Mouse (Mus musculus): ENCODE data around the gene Ppid. TPM values are rescaled to one million over a fixed set of nuclear protein-coding genes. Genes with fewer than 3 reads are reported as not detected.
"Not testable (repeated sequence)": the region's sequence is repeated elsewhere in the genome, so short reads cannot be mapped to it uniquely, and the experiment has no call there.

The Ppid gene
- polyA plus RNA-seq, 1 experiment from 2014 or later, result 161 TPM

DNA sequence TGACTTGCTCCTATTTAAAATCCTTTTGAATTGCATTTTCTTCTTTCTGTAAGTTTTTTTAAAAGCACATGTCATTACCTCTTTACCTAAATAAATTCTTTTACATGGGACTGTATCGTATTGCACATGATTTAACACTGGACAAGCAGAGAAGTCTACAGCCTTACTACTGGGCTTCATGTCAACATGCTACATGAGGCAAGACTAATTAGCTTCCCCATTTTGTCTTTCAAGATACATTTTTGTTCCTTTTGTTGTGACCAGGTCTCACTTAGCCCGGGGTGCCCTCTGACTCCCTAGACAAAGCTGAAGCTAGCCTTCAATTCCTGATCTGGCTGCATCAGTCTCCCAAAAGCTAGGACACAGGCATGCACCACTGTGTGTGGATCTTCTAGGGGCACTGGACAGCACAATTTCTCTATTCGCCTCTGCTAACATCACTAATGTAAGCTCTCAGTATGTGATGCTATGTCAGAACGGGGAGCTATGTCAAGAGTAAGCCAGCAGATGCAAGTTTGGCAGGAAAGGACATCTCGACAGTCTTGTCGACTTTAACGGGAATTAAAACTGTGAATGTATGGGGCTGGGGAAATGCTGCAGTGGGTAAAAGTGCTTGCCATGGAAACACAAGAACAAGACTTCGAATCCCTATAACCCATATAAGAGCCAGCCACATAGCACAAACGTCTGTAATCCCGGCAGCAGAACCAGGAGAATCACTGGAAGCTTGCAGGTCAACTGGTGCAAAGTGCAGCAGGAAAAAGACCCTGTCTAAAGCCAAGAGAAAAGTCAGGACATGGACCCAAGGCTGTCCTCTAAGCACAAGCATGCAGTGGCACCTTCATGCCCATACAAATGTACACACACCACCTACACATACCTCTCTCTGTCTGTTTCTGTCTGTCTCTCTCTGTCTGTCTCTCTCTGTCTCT, 29.1 kb upstream of the Ppid start:
- Histone ChIP-seq H3K9ac (no peak overlapping the region), H3K9me3 (no peaks in the 10 kb centered on the region), H3K36me3 (no peaks in the 10 kb centered on the region), H3K27ac (replicated peaks) (no peak overlapping the region), H3K4me3 (no peak overlapping the region), H3K27me3 (no peaks in the 10 kb centered on the region), H3K4me1 (replicated peaks) (peaks cover 38% of the 10 kb centered on the region), H3K4me2 (no peak overlapping the region)
- WGBS, result 74% methylated on average over 10 of the region's 10 CpGs
- ATAC-seq (ENCODE audit: low read depth), result no peak

DNA sequence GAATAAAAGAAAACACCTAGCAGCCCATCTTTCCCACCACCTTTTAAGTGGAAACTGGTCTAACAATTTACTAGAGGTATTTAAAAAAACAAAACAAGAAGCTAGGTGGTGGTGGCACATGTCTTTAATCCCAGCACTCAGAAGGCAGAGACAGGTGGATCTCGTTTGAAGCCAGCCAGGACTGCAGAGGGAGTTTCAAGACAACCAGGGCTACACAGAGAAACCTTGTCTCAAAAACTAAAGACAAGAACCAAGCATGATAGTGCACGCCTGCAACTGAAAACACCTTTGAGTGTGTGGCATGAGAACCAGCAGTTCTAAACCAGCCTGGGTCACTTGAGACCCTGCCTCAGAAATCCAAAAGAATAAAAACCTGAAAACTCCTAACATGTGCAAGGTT, 27.6 kb upstream of the Ppid start:
- H3K27ac ChIP-seq (replicated peaks), result no peak overlapping the region
- peaks cover 39% of the 10 kb centered on the region for H3K4me1 ChIP-seq (replicated peaks)
- no peaks in the 10 kb centered on the region for H3K36me3 ChIP-seq
- no peak overlapping the region for H3K4me2 ChIP-seq
- WGBS, result 83% methylated on average over 2 of the region's 2 CpGs
- H3K9me3 ChIP-seq, result no peaks in the 10 kb centered on the region
- no peak overlapping the region for H3K4me3 ChIP-seq
- ATAC-seq (ENCODE audit: low read depth), result no peak
- H3K27me3 ChIP-seq, result no peaks in the 10 kb centered on the region
- H3K9ac ChIP-seq, result no peak overlapping the region

DNA sequence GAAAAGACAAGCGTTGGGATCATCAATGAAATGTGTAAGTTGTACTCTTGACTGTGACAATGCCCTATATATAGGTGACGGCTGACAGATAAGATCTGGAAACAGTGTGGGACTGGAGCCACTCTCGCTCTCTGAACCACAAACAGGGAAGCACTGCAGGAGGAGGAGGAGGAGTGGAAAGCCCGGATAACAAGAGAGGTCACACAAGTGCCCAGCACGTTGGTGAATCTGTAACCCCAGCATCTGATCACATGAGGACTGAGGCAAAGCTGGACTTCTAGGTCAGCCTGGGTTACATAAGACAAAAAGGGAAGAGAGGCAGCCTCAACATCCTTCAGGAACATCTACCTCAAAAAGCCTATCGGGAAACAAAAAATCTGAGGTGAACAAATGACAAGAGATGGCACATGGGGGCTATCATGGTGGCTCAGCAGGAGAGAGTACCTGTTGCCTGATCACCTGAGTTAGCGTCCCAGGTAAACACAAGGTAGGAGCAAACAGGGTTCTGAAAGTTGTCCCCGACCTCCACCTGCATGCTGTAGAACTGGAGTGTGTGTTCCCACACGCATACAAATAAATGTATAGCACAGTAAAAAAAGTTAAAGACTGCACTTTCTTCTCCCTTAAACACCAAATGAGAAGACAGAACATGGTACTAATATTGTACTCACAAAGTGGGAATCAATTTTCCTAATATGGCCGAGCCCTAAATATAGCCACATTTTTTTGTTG, 26.1 kb upstream of the Ppid start:
- H3K27me3 ChIP-seq, result no peaks in the 10 kb centered on the region
- H3K4me2 ChIP-seq, result no peak overlapping the region
- H3K4me3 ChIP-seq, result no peak overlapping the region
- no peak for ATAC-seq (ENCODE audit: low read depth)
- peaks cover 28% of the 10 kb centered on the region for H3K4me1 ChIP-seq (replicated peaks)
- no peaks in the 10 kb centered on the region for H3K9me3 ChIP-seq
- H3K27ac ChIP-seq (replicated peaks), result no peak overlapping the region
- WGBS, result 88% methylated on average over 10 of the region's 10 CpGs
- no peak overlapping the region for H3K9ac ChIP-seq
- no peaks in the 10 kb centered on the region for H3K36me3 ChIP-seq

DNA sequence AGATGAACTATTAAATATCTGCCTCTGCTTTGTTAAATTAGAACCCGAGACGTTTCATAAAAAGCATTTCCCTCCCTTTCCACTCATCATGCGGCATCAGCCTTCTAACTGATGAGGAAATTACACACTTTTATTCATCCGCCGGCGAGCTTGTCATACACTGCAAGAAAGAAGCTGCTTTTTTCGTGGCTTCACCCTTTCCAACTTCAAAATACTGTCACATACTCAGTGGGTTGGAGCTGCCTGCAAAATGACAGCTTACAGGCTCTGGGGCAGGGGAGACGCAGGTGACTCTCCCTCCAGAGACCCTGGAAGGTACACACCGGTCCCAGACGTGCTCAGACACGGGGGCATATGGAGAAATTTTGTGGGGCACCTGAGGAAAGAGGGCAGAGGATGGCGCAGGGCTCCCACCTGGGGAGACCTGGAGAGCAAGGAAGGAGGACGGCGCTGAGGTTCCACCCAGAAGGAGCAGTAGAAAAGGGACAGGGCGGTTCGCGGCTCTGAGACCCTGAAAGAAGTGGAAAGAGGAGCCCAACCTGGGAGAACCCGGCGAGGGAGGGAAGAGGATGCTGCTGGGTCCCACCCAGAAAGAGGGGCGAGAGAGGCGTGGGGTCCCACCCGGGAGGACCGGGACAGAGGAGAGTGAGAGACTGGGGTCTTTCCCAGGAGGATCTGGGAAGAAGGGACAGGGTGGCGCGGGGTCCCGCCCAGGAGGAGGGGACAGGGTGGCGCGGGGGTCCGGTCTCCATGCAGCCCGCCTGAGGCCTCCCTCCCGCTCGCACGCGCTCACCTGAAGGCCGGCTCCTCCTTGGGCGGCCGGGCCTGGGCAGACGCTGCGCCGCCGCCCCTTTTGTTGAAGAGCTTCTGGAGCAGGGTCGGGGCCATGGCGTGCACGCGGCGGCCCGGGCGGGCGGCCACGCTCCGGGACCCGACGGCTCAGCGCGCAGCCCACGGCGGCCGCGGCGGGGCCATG, 24.1 kb upstream of the Ppid start:
- H3K4me2 ChIP-seq, result peak overlapping the region; percentile 90
- no peaks in the 10 kb centered on the region for H3K27me3 ChIP-seq
- no peaks in the 10 kb centered on the region for H3K9me3 ChIP-seq
- peak overlapping the region; percentile 89 for H3K4me3 ChIP-seq
- WGBS, result 4% methylated on average over 37 of the region's 60 CpGs
- peak overlapping the region; percentile 93 for H3K9ac ChIP-seq
- peaks cover 25% of the 10 kb centered on the region for H3K4me1 ChIP-seq (replicated peaks)
- no peaks in the 10 kb centered on the region for H3K36me3 ChIP-seq
- peak overlapping the region; percentile 87 for H3K27ac ChIP-seq (replicated peaks)
- ATAC-seq (ENCODE audit: low read depth), result peak; percentile 8; the same call in 1 of the 2 replicates

DNA sequence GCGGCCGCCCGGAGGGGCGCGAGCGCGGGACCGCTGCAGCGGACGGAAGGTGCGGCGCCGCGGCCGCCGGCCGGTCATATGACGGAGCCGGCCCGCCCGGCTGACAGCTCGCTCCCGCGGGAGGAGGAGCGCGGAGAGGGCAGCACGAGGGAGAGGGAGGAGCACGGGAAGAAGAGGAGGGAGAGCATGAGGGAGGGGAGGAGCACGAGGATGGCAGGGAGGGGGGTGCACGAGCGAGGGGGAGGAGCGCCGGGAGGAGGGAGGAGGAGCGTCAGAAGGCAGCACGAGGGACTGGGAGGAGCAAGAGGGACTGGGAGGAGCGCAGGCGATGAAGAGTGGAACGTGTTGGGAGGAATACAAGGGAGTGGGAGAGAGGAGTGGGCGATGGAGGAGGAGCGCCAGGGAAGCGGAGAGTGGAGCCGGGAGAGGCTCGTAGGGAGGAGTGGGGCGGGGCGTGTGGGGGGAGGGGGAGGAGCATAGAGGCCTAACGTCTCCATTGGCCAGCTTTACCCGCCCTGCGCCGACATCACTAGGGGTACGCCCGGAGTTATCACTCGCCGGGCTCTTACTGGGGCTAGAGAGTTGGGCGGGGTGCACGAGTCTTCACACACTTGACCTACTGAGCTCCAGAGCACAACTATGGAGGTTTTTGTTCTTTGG, 23.3 kb upstream of the Ppid start, which contains the start of gene Fnip2:
Gene Fnip2, minus strand, starts transcription at position 94 of the 660 bp plus-strand sequence.
- Histone ChIP-seq H3K9me3 (no peaks in the 10 kb centered on the region), H3K4me3 (peak within 1 kb of the TSS; percentile 89), H3K9ac (peak within 1 kb of the TSS; percentile 93), H3K4me1 (replicated peaks) (peaks cover 21% of the 10 kb centered on the region), H3K36me3 (no peaks in the 10 kb centered on the region), H3K27ac (replicated peaks) (peak within 1 kb of the TSS; percentile 87), H3K4me2 (peak within 1 kb of the TSS; percentile 90), H3K27me3 (no peaks in the 10 kb centered on the region)
- WGBS, result 1% methylated on average over 38 of the region's 55 CpGs
- ATAC-seq (ENCODE audit: low read depth), result peak; percentile 97

DNA sequence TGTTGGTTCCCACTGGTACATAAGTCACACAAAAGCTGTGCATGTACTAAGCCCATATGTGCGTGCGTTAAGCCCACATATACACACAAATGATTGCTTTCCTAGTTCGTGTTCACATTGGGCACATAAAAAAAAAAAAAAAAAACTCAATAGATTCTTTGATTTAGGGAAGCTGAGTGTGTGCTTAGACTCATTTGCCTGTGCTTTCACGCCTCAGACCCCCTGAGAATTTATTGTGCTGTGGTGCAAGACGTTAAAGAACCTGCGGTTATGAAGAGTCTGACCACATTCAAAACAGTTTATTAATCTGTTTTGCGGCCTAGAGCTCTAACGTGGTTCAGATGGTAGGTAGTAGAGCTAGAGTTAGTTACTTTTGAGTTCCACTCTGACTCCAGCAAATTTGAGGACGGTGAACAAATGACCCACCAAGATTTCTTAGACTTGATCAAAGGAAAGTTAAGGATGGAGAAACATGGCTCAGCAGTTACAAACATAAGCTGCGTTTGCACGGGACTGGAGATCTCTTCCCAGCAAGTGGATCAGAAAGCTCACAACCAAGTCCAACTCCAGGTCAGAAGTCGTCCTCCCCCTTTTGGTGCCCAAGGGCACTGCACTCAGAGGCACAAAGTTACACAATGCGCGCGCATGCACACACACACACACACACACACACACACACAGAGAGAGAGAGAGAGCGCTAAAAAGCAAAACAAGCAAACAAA, 22.4 kb upstream of the Ppid start:
- H3K36me3 ChIP-seq, result no peaks in the 10 kb centered on the region
- ATAC-seq (ENCODE audit: low read depth), result no peak
- H3K4me2 ChIP-seq, result peak overlapping the region; percentile 90
- WGBS, result 77% methylated on average over 16 of the region's 16 CpGs
- H3K9ac ChIP-seq, result no peak overlapping the region
- H3K4me3 ChIP-seq, result peak overlapping the region; percentile 89; the same call in 1 of the 2 replicates
- no peaks in the 10 kb centered on the region for H3K27me3 ChIP-seq
- no peaks in the 10 kb centered on the region for H3K9me3 ChIP-seq
- H3K27ac ChIP-seq (replicated peaks), result peak overlapping the region; percentile 87; the same call in 1 of the 2 replicates
- peaks cover 21% of the 10 kb centered on the region for H3K4me1 ChIP-seq (replicated peaks)

DNA sequence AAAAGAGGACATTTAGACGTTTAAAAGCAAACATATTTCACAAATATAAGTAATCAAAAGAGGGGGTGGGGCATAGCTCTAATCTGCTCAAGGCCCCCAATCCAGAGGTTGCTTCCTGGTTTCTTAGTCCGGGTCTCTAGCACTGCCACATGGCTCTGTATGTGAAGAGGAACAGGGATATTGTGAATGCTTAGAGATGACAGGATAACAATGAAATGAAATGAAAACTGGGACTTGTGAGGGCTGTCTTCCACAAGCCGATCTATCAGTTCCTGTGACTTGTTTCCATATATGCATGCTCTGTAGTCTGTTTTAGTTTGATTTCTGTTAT, 21.8 kb upstream of the Ppid start:
- ATAC-seq (ENCODE audit: low read depth), result no peak
- H3K27me3 ChIP-seq, result no peaks in the 10 kb centered on the region
- 89% methylated on average over 3 of the region's 3 CpGs for WGBS

DNA sequence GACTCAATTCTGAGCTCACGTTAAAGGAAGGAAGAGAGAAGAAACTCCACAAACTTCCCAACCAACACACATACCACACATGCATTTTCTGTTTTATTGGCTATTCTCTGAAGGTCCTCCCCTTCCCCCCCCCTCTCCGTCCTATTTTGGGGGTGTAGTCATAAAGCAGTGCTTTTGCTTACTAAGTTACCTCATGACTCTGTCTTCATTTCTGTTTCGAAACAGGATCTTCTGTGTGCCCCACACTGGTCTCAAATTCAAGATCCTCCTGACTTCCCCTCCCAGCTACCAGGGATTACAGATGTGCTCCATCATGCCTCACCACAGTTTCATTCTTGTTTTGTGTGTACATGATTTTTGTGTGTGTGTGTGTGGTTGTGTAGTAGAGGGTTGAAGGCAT, 18.7 kb upstream of the Ppid start:
- no peak overlapping the region for H3K9ac ChIP-seq
- no peaks in the 10 kb centered on the region for H3K36me3 ChIP-seq
- H3K4me1 ChIP-seq (replicated peaks), result peaks cover 13% of the 10 kb centered on the region
- H3K4me2 ChIP-seq, result no peak overlapping the region
- no peak overlapping the region for H3K27ac ChIP-seq (replicated peaks)
- H3K9me3 ChIP-seq, result no peaks in the 10 kb centered on the region
- H3K4me3 ChIP-seq, result no peak overlapping the region
- no peaks in the 10 kb centered on the region for H3K27me3 ChIP-seq
- no peak for ATAC-seq (ENCODE audit: low read depth)
- 70% methylated on average over 3 of the region's 3 CpGs for WGBS

More for the DNA sequence above, 21.8 kb upstream of the Ppid start:
- H3K4me1 ChIP-seq (replicated peaks), result peaks cover 21% of the 10 kb centered on the region
- H3K4me2 ChIP-seq, result no peak overlapping the region
- no peaks in the 10 kb centered on the region for H3K9me3 ChIP-seq
- no peak overlapping the region for H3K9ac ChIP-seq
- no peak overlapping the region for H3K4me3 ChIP-seq
- H3K36me3 ChIP-seq, result no peaks in the 10 kb centered on the region
- no peak overlapping the region for H3K27ac ChIP-seq (replicated peaks)

DNA sequence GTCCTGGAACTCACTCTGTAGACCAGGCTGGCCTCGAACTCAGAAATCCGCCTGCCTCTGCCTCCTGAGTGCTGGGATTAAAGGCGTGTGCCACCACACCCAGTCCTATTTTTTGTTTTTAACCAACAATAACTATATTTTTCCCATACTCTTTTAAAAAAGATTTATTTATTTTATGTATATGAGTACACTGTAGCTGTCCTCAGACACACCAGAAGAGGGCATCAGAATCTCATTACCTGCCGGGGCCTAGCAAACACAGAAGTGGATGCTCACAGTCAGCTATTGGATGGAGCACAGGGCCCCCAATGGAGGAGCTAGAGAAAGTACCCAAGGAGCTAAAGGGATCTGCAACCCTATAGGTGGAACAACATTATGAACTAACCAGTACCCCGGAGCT, 17.8 kb upstream of the Ppid start:
- not testable (repeated sequence) for H3K4me3 ChIP-seq; H3K9ac ChIP-seq; H3K27me3 ChIP-seq; H3K4me2 ChIP-seq; H3K36me3 ChIP-seq; H3K27ac ChIP-seq (replicated peaks); ATAC-seq (ENCODE audit: low read depth); H3K9me3 ChIP-seq
- peaks cover 13% of the 10 kb centered on the region for H3K4me1 ChIP-seq (replicated peaks)
- 96% methylated on average over 5 of the region's 5 CpGs for WGBS

DNA sequence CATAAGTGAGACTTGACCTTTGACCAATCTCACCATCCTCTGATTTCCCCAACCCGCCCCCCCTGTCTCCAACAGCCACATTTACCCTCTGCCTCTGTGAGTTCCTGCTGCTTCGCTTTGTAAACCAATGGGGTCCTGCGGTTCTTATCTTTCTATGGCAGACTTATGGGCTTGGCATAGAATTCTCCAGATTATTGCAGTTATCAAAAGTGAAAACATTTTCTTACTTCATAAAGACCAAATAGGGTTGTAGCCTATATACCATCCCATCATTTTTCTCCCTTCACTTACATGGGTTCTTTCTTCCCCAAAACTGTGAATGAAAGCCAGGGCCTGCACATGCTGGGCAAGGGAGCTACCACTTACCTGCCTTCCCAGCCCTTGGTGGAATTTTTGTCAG, 16.8 kb upstream of the Ppid start:
- Histone ChIP-seq H3K4me3 (no peak overlapping the region), H3K9me3 (no peaks in the 10 kb centered on the region), H3K9ac (no peak overlapping the region), H3K36me3 (no peaks in the 10 kb centered on the region), H3K4me2 (no peak overlapping the region), H3K27me3 (no peaks in the 10 kb centered on the region), H3K4me1 (replicated peaks) (peaks cover 13% of the 10 kb centered on the region; the same call in 1 of the 2 replicates), H3K27ac (replicated peaks) (no peak overlapping the region)
- 77% methylated on average over 3 of the region's 3 CpGs for WGBS
- no peak for ATAC-seq (ENCODE audit: low read depth)

Data from neural tube, embryonic 13.5 days (tissue).